Mouse (Mus musculus) heart, embryonic 11.5 days (tissue): ENCODE measurements around the gene Panx2. TPM values are rescaled to one million over a fixed set of nuclear protein-coding genes. Genes with fewer than 3 reads are reported as not detected.

Experiments
- ATAC-seq: fragments of 200-750 bp; cut with Nextera tagmentation; replicated peaks from 2 replicates; pipeline ENCODE4 v1.8.0; 2017; ENCODE audit warnings: moderate library complexity; ENCODE audit not compliant: insufficient number of reproducible peaks, low FRiP score, low TSS enrichment
- H3K27ac ChIP-seq: fragments of 300-500 bp; sonication (generic); 2 replicates; pipeline ENCODE4 v1.5.1; 2014; ENCODE audit warnings: mild to moderate bottlenecking, low read depth, low read length
- H3K27me3 ChIP-seq: fragments of 300-500 bp; sonication (generic); 2 replicates; pipeline ENCODE4 v1.6.1; 2014; ENCODE audit warnings: mild to moderate bottlenecking, low read length, mixed read lengths; ENCODE audit not compliant: control insufficient read depth, insufficient read depth
- H3K36me3 ChIP-seq: fragments of 300-500 bp; sonication (generic); 2 replicates; pipeline ENCODE4 v1.6.1; 2014; ENCODE audit warnings: mild to moderate bottlenecking, low read length, moderate library complexity, mixed read lengths; ENCODE audit not compliant: control insufficient read depth, insufficient read depth
- H3K4me1 ChIP-seq: fragments of 300-500 bp; sonication (generic); 2 replicates; pipeline ENCODE4 v1.6.1; 2014; ENCODE audit warnings: low read length; ENCODE audit not compliant: control insufficient read depth, insufficient read depth
- H3K4me2 ChIP-seq: fragments of 300-500 bp; sonication (generic); 2 replicates; pipeline ENCODE4 v1.6.1; 2014; ENCODE audit warnings: mild to moderate bottlenecking, moderate library complexity
- H3K4me3 ChIP-seq: fragments of 300-500 bp; sonication (generic); 2 replicates; pipeline ENCODE4 v1.5.1; 2014; ENCODE audit warnings: low read depth, low read length
- H3K9ac ChIP-seq: fragments of 300-500 bp; sonication (generic); 2 replicates; pipeline ENCODE4 v1.6.1; 2014; ENCODE audit warnings: mild to moderate bottlenecking, low read depth, low read length, moderate library complexity
- H3K9me3 ChIP-seq: fragments of 300-500 bp; sonication (generic); replicated peaks from 2 replicates; pipeline ENCODE4 v1.6.1; 2016; ENCODE audit warnings: low read length; ENCODE audit not compliant: control insufficient read depth
- WGBS: fragments of 180-500 bp; shearing (Covaris S2); extraction: QIAGEN DNeasy Blood & Tissue Kit; methylation state at CpG from one replicate; pipeline ENCODE4 v1.1.7; 2014; ENCODE audit not compliant: insufficient replicate concordance; 5-methylcytosine and 5-hydroxymethylcytosine counted together
- polyA plus RNA-seq: library from polyadenylated mRNA; unstranded; fragments of >200 nt; fragmentation: Nextera tagmentation; extraction: Ambion mirVana; gene quantifications from 2 replicates; pipeline ENCODE4 v1.2.1, GENCODE M21; 2014

Gene Panx2
- polyA plus RNA-seq, 1 experiment from 2014 or later: 1.5 TPM

DNA sequence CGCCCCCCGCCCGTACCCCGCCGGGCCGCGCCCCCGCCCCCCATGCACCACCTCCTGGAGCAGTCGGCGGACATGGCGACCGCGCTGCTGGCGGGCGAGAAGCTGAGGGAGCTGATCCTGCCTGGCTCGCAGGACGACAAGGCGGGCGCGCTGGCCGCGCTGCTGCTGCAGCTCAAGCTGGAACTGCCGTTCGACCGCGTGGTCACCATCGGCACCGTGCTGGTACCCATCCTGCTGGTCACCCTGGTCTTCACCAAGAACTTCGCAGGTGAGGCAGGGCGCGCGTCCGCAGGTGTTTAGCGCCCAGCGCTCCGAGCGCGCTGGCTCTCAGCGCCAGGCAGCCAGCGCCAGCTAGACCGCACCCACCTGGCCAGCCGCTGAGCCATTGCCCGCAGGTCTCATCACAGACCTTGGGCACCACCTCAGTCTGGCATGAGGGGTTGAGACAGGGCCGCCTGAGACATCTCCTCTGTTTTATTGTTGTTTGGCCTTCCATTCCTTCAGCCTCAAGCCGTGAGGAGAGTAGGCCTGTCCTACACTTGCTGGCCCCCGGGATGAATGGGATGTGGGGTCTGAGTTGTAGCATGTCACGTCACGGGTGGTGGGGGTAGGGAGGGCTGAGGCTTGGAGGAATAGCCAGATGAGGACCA lies 623 bp downstream of the Panx2 start:
- no peaks in the 10 kb centered on the region for H3K36me3 ChIP-seq
- H3K27me3 ChIP-seq: peaks cover 36% of the 10 kb centered on the region
- 3% methylated on average over 37 of the region's 48 CpGs for WGBS
- no peaks in the 10 kb centered on the region for H3K4me1 ChIP-seq
- H3K9ac ChIP-seq: peak overlapping the region; percentile 78
- peak overlapping the region; percentile 46 for H3K27ac ChIP-seq
- H3K4me2 ChIP-seq: peak overlapping the region; percentile 90
- H3K9me3 ChIP-seq: no peaks in the 10 kb centered on the region
- H3K4me3 ChIP-seq: peak overlapping the region; percentile 73
- 0 out of 2 replicates have a peak, but pooled peaks have one; percentile 45 for ATAC-seq

DNA sequence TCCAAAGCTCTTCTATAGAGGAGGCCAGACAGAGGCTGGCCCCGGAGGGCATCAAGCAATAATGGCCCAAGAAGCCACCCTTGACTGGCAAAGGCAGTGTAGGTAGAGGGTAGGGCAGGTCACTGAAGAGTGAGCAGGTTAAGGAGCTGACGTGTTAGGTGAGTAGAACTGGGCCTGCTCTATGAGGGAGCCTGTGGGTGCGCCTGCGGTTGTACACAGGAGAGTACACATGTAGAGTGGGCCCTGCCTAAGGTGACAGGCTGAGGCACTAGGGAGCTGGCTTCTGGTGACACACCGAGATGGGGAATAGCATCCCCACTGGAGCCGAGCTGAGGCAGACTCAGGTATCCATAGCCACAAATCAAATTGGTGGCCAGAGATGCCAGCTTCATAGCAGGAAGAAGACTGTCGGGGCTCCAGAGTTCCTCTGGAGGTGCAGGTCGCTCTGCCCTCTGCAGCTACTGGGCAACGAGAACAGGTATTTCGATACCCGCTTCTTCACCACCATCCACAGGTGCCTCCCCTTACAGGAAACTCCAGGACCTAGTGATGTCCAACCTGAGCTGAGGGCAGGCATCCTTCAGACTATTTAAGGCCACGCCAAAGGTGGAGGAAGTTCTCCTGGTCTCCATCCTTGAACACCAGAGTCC lies 1.4 kb downstream of the Panx2 start:
- Histone ChIP-seq H3K9me3 (no peaks in the 10 kb centered on the region), H3K27me3 (peaks cover 41% of the 10 kb centered on the region), H3K27ac (no peak overlapping the region), H3K36me3 (no peaks in the 10 kb centered on the region), H3K4me1 (no peaks in the 10 kb centered on the region), H3K4me2 (peak overlapping the region; percentile 90), H3K9ac (peak overlapping the region; percentile 78; the same call in 1 of the 2 replicates), H3K4me3 (peak overlapping the region; percentile 73)
- 82% methylated on average over 12 of the region's 12 CpGs for WGBS
- no peak for ATAC-seq

DNA sequence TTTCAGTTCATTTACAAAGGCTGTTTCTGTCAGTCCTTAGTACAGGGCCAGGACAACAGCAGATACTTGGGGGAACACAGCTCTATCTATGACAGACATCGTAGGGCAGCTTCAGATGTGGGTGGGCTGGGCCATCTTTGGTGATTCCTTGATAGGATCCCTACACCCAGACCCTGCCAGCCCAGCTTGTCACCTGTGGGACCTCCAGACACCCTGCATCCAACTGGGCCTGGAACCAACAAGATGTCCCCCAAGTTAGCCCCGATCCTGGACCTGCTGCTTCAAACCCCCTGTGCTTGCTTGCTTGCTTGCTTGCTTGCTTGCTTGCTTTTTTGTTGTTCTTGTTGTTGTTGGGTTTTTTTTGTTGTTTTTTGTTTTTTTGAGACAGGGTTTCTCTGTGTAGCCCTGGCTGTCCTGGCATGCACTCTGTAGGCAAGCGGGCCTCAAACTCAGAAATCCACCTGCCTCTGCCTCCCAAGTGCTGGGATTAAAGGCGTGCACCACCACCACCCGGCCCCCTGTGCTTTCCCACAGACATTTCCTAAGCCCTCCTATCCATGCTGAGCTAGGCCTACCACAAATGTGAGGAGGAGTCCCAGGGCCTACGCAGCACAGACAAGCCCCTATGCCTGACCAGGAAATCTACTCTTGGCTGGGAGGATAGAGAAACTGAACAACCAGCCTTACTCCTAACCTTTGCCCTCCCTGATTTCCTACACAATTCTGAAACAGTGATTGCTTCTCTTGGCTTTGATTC lies 2.4 kb downstream of the Panx2 start:
- no peaks in the 10 kb centered on the region for H3K36me3 ChIP-seq
- no peaks in the 10 kb centered on the region for H3K4me1 ChIP-seq
- peaks cover 49% of the 10 kb centered on the region for H3K27me3 ChIP-seq
- WGBS: 86% methylated on average over 6 of the region's 6 CpGs
- no peak overlapping the region for H3K9ac ChIP-seq
- no peak overlapping the region for H3K27ac ChIP-seq
- no peak overlapping the region for H3K4me3 ChIP-seq
- ATAC-seq: no peak
- H3K4me2 ChIP-seq: no peak overlapping the region
- H3K9me3 ChIP-seq: no peaks in the 10 kb centered on the region

DNA sequence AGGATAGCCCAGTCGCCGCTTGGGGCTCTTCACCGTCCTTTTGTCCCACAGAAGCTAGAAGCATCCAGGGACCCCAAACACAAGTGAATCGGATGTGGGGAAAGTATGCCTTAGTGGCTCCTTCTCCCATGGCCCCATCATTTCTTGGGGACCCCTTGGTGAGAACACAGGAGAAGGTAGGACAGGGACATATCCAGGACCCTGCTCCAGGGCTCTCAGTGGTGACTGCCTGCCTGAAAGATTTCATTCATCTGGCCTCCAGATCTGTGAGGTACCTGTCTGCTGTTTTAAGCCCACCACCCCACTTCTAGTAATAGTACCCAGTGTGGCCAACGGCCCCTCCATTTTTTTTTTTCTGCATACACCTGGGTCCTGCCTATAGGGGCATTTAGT lies 3.0 kb downstream of the Panx2 start:
- no peak overlapping the region for H3K27ac ChIP-seq
- H3K36me3 ChIP-seq: no peaks in the 10 kb centered on the region
- H3K4me2 ChIP-seq: no peak overlapping the region
- H3K9ac ChIP-seq: no peak overlapping the region
- H3K4me3 ChIP-seq: no peak overlapping the region
- H3K27me3 ChIP-seq: peaks cover 55% of the 10 kb centered on the region
- H3K4me1 ChIP-seq: peaks cover 3% of the 10 kb centered on the region; the same call in 1 of the 2 replicates
- no peaks in the 10 kb centered on the region for H3K9me3 ChIP-seq
- WGBS: 81% methylated on average over 5 of the region's 5 CpGs
- ATAC-seq: no peak

DNA sequence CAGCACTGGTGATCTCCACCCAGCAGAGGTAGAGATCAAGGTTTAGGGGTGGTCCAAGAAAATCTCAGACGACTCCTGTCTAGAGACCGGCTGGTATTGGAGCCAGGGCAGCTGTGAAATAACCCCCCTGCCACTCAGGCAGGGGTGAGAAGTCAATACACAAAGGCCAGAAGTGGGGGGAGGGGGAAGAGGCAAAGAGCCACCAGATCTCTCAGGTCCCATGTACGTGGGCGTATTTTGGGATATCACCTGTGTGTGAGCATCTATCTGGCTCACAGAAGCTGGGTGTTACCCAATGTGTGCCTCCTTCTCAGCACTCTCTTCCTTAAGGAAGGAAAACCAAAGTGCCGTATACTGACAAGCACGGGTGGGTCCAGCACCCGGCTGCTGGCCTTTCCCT lies 3.5 kb downstream of the Panx2 start:
- 72% methylated on average over 7 of the region's 7 CpGs for WGBS
- Histone ChIP-seq H3K27me3 (peaks cover 60% of the 10 kb centered on the region), H3K9me3 (no peaks in the 10 kb centered on the region), H3K4me1 (peaks cover 3% of the 10 kb centered on the region; the same call in 1 of the 2 replicates), H3K4me2 (no peak overlapping the region), H3K36me3 (no peaks in the 10 kb centered on the region), H3K4me3 (no peak overlapping the region), H3K27ac (no peak overlapping the region), H3K9ac (no peak overlapping the region)
- no peak for ATAC-seq

DNA sequence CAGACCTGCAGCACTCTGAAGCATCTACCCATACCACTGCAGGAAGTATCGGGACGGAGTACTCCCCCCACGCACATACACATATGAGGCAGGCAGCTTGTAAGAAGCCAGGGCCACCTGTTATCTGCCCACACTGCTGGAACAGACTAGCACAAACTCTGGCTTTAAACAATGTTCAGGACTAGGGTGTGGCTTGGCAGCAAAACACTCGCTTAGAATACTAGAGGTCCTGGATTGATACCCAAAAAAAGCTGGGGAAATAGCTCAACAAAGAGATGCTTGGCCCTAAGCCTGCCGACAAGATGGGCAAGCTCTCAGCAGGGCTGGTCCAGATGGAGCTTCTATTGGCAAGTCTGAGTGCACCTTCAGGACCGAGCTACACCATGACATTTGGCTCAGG lies 4.0 kb downstream of the Panx2 start:
- no peak for ATAC-seq
- Histone ChIP-seq H3K4me2 (no peak overlapping the region), H3K27ac (no peak overlapping the region), H3K4me3 (no peak overlapping the region), H3K9ac (no peak overlapping the region), H3K27me3 (peaks cover 60% of the 10 kb centered on the region), H3K4me1 (peaks cover 6% of the 10 kb centered on the region; the same call in 1 of the 2 replicates), H3K9me3 (no peaks in the 10 kb centered on the region), H3K36me3 (no peaks in the 10 kb centered on the region)
- WGBS: 75% methylated on average over 6 of the region's 6 CpGs

DNA sequence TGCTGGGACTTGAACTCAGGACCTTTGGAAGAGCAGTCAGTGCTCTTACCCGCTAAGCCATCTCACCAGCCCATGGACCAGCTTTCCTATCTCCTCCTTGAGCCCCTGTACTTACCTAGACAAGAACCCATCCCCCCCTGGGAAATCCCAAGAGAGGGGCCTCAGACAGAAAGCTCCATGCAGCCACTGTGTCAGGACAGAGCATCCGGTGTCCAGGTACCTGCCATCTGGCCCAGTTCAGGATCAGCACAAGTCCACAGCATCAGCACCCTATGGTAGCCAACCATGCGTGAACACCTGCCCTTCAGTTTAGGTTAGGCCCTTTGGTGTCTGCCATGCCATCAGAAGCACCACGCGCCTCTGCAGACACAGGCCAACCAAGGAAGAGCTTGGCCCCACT lies 5.4 kb downstream of the Panx2 start:
- no peak for ATAC-seq
- no peaks in the 10 kb centered on the region for H3K9me3 ChIP-seq
- peaks cover 65% of the 10 kb centered on the region for H3K27me3 ChIP-seq
- WGBS: 83% methylated on average over 5 of the region's 5 CpGs
- peaks cover 8% of the 10 kb centered on the region; the same call in 1 of the 2 replicates for H3K4me1 ChIP-seq
- H3K9ac ChIP-seq: no peak overlapping the region
- no peak overlapping the region for H3K4me2 ChIP-seq
- H3K4me3 ChIP-seq: no peak overlapping the region
- H3K27ac ChIP-seq: no peak overlapping the region
- no peaks in the 10 kb centered on the region for H3K36me3 ChIP-seq

DNA sequence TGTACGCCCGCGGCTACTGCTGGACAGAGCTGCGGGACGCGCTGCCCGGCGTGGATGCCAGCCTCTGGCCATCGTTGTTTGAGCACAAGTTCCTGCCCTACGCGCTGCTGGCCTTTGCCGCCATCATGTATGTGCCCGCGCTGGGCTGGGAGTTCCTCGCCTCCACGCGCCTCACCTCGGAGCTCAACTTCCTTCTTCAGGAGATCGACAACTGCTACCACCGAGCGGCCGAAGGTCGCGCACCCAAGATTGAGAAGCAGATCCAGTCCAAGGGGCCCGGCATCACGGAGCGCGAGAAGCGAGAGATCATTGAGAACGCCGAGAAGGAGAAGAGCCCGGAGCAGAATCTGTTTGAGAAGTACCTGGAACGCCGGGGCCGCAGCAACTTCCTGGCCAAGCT lies 8.1 kb downstream of the Panx2 start:
- H3K4me3 ChIP-seq: peak overlapping the region; percentile 34
- no peak overlapping the region for H3K27ac ChIP-seq
- no peaks in the 10 kb centered on the region for H3K9me3 ChIP-seq
- H3K27me3 ChIP-seq: peaks cover 52% of the 10 kb centered on the region
- WGBS: 23% methylated on average over 35 of the region's 35 CpGs
- peaks cover 8% of the 10 kb centered on the region; the same call in 1 of the 2 replicates for H3K4me1 ChIP-seq
- 0 out of 2 replicates have a peak overlapping the region, but pooled peaks have one; percentile 28 for H3K9ac ChIP-seq
- no peaks in the 10 kb centered on the region for H3K36me3 ChIP-seq
- ATAC-seq: no peak
- H3K4me2 ChIP-seq: peak overlapping the region; percentile 60
